In genomic region chr12:105008752-105009178, GRCm38 (mm10) we compare ENCODE assay signal across 7 mouse cellular contexts. TPM values are rescaled to one million over a fixed set of nuclear protein-coding genes. Genes with fewer than 3 reads are reported as not detected.
A peak's percentile ranks its signal among the peaks of the same experiment; 100 is the strongest.
DNase-seq lines count a peak whose midpoint lies in the region; ATAC-seq and TF ChIP-seq lines count a peak whose summit lies in the region.

No protein-coding gene starts in this region.

- H3K9me3 ChIP-seq in heart, embryonic 11.5 days (replicated peaks; ENCODE audit: control insufficient read depth, low read length): no peaks in the 10 kb centered on the region
- no peaks in the 10 kb centered on the region for H3K9me3 ChIP-seq in kidney, embryonic 15.5 days (replicated peaks)

- H3K4me3 ChIP-seq in heart, embryonic 11.5 days (ENCODE audit: low read depth, low read length): peak overlapping the region; percentile 75
- H3K4me3 ChIP-seq in kidney, embryonic 15.5 days (replicated peaks): peak overlapping the region; percentile 75
- peak overlapping the region; percentile 94 for H3K4me3 ChIP-seq in spleen, adult 2 months (ENCODE audit: extremely low read depth, insufficient read depth, insufficient read length)

- WGBS in heart, embryonic 11.5 days (ENCODE audit: insufficient replicate concordance): 2% methylated on average over 13 of the region's 13 CpGs
- under 1% methylated on average over 13 of the region's 13 CpGs for WGBS in kidney, embryonic 15.5 days
- WGBS in spleen, adult 2 months: under 1% methylated on average over 13 of the region's 13 CpGs

- TF ChIP-seq POLR2A in spleen, adult 2 months (IDR thresholded peaks at IDR 0.05; ENCODE audit: low read depth, low read length): no peak

- no peak for TF ChIP-seq CTCF in spleen, adult 2 months (IDR thresholded peaks at IDR 0.05; ENCODE audit: extremely low read depth, insufficient read depth, insufficient read length, insufficient replicate concordance)

- peak overlapping the region; percentile 96 for H3K4me2 ChIP-seq in heart, embryonic 11.5 days
- H3K4me2 ChIP-seq in kidney, embryonic 15.5 days: peak overlapping the region; percentile 92

- no peak overlapping the region for H3K27ac ChIP-seq in heart, embryonic 11.5 days (ENCODE audit: low read depth, low read length)
- no peak overlapping the region for H3K27ac ChIP-seq in kidney, embryonic 15.5 days
- peak overlapping the region; percentile 93; the same call in 1 of the 2 replicates for H3K27ac ChIP-seq in spleen, adult 2 months (ENCODE audit: insufficient read depth, low read length)

- H3K4me1 ChIP-seq in heart, embryonic 11.5 days (ENCODE audit: control insufficient read depth, insufficient read depth, low read length): peaks cover 13% of the 10 kb centered on the region
- peaks cover 37% of the 10 kb centered on the region for H3K4me1 ChIP-seq in kidney, embryonic 15.5 days
- peaks cover 43% of the 10 kb centered on the region; the same call in 1 of the 2 replicates for H3K4me1 ChIP-seq in spleen, adult 2 months (ENCODE audit: control insufficient read depth, insufficient read depth, insufficient read length)

- peak; percentile 41 for DNase-seq in MN1 (ENCODE audit: low spot score)
- peak; percentile 72 for DNase-seq in lung, postnatal 36 days
- DNase-seq in spleen, adult 2 months (ENCODE audit: low read depth in 1 of 2, low spot score in 2 of 2): peak; percentile 57 to 62
- DNase-seq in layer of hippocampus, adult 18-20 months (ENCODE audit: low spot score in 2 of 2): no peak

- H3K27me3 ChIP-seq in heart, embryonic 11.5 days (ENCODE audit: control insufficient read depth, insufficient read depth, low read length): peaks cover 41% of the 10 kb centered on the region
- peaks cover 45% of the 10 kb centered on the region for H3K27me3 ChIP-seq in kidney, embryonic 15.5 days
- H3K27me3 ChIP-seq in spleen, adult 2 months (ENCODE audit: control insufficient read depth, insufficient read depth, low read length): no peaks in the 10 kb centered on the region

- ATAC-seq in common myeloid progenitor, adult 5-6 weeks (replicated peaks; ENCODE audit: low read depth, poor library complexity, severe bottlenecking): peak; percentile 55
- 0 out of 2 replicates have a peak, but pooled peaks have one; percentile 19 for ATAC-seq in heart, embryonic 11.5 days (replicated peaks; ENCODE audit: insufficient number of reproducible peaks, low FRiP score, low TSS enrichment)
- peak; percentile 50 for ATAC-seq in kidney, embryonic 15.5 days (replicated peaks; ENCODE audit: low FRiP score)

- H3K36me3 ChIP-seq in heart, embryonic 11.5 days (ENCODE audit: control insufficient read depth, insufficient read depth, low read length): no peaks in the 10 kb centered on the region
- H3K36me3 ChIP-seq in kidney, embryonic 15.5 days: no peaks in the 10 kb centered on the region
- H3K36me3 ChIP-seq in spleen, adult 2 months (ENCODE audit: control insufficient read depth, insufficient read depth, low read length): no peaks in the 10 kb centered on the region

- H3K9ac ChIP-seq in heart, embryonic 11.5 days (ENCODE audit: low read depth, low read length): peak overlapping the region; percentile 44; the same call in 1 of the 2 replicates
- H3K9ac ChIP-seq in kidney, embryonic 15.5 days: no peak overlapping the region

RNA-seq across cellular contexts. Expression of gene Syne3, which starts 0.8 kb away (rescaled TPM):
- total RNA-seq in common myeloid progenitor, adult 5-6 weeks (2017): 23.0 and 25.3 TPM in 2 replicates
- 0.10 and 0.42 TPM in 2 replicates for polyA plus RNA-seq in heart, embryonic 11.5 days (2014; fragmentation: Nextera tagmentation; extraction: Ambion mirVana)
- 0.82 TPM in 2 replicates for polyA plus RNA-seq in kidney, embryonic 15.5 days (2015; fragmentation: Nextera tagmentation; extraction: Ambion mirVana)
- 5.4 and 6.3 TPM in 2 replicates for polyA plus RNA-seq in spleen, adult 2 months (2012; rRNA removed)
- total RNA-seq in layer of hippocampus, adult 18-20 months (2021): 1 to 10 TPM; 2.0 to 2.3 TPM

RNA-seq across cellular contexts. Expression of gene Glrx5, which starts 23.7 kb away (rescaled TPM):
- 30.1 and 42.8 TPM in 2 replicates for total RNA-seq in common myeloid progenitor, adult 5-6 weeks (2017)
- 214 and 254 TPM in 2 replicates for polyA plus RNA-seq in heart, embryonic 11.5 days (2014; fragmentation: Nextera tagmentation; extraction: Ambion mirVana)
- 159 and 184 TPM in 2 replicates for polyA plus RNA-seq in kidney, embryonic 15.5 days (2015; fragmentation: Nextera tagmentation; extraction: Ambion mirVana)
- polyA plus RNA-seq in spleen, adult 2 months (2012; rRNA removed): 102 and 109 TPM in 2 replicates
- 10 to 100 TPM; 45.9 to 46.2 TPM for total RNA-seq in layer of hippocampus, adult 18-20 months (2021)

Comparison
In these comparisons a context has a peak if more than half of its experiments do, and no peak if none do; other contexts are left out.
1. DNase-seq: peak in MN1 (single experiment), lung, postnatal 36 days (single experiment) and spleen, adult 2 months (2 of 2); none in layer of hippocampus, adult 18-20 months (0 of 2).
2. Peak in every context shown above with its lines, with median percentiles within 50 percentile points of each other: ATAC-seq and H3K4me3 ChIP-seq.